Mouse (Mus musculus) neural tube, embryonic 11.5 days (tissue): ENCODE results near the gene Cdx4. TPM values are rescaled to one million over a fixed set of nuclear protein-coding genes. Genes with fewer than 3 reads are reported as not detected.

Source experiments
- ATAC-seq: fragments of 200-750 bp; cut with Nextera tagmentation; 2 replicates; pipeline ENCODE4 v1.8.0; 2017; ENCODE audit warnings: moderate number of reproducible peaks, mild to moderate bottlenecking, moderate TSS enrichment, moderate library complexity; ENCODE audit not compliant: insufficient read depth, low FRiP score, low TSS enrichment
- DNase-seq: peaks from one replicate; pipeline ENCODE4 v3.0.0-alpha.2; 2015; ENCODE audit warnings: low spot score
- H3K27ac ChIP-seq: fragments of 300-500 bp; sonication (generic); 2 replicates; pipeline ENCODE4 v1.5.1; 2014; ENCODE audit warnings: low read depth, mild to moderate bottlenecking, low read length
- H3K27me3 ChIP-seq: fragments of 300-500 bp; sonication (generic); 2 replicates; pipeline ENCODE4 v1.6.1; 2014; ENCODE audit warnings: mild to moderate bottlenecking, low read length, mixed read lengths; ENCODE audit not compliant: control insufficient read depth, insufficient read depth
- H3K36me3 ChIP-seq: fragments of 300-500 bp; sonication (generic); 2 replicates; pipeline ENCODE4 v1.6.1; 2014; ENCODE audit warnings: mild to moderate bottlenecking, low read length, moderate library complexity, mixed read lengths; ENCODE audit not compliant: control insufficient read depth, insufficient read depth
- H3K4me1 ChIP-seq: fragments of 300-500 bp; sonication (generic); 2 replicates; pipeline ENCODE4 v1.6.1; 2014; ENCODE audit warnings: low read length, mixed read lengths; ENCODE audit not compliant: control insufficient read depth, insufficient read depth
- H3K4me2 ChIP-seq: fragments of 300-500 bp; sonication (generic); 2 replicates; pipeline ENCODE4 v1.6.1; 2014; ENCODE audit warnings: low read depth, mild to moderate bottlenecking, moderate library complexity
- H3K4me3 ChIP-seq: fragments of 300-500 bp; sonication (generic); 2 replicates; pipeline ENCODE4 v1.5.1; 2014; ENCODE audit warnings: low read depth, low read length
- H3K9ac ChIP-seq: fragments of 300-500 bp; sonication (generic); 2 replicates; pipeline ENCODE4 v1.6.1; 2014; ENCODE audit warnings: mild to moderate bottlenecking, low read length
- H3K9me3 ChIP-seq: fragments of 300-500 bp; sonication (generic); 2 replicates; pipeline ENCODE4 v1.6.1; 2016; ENCODE audit warnings: low read length; ENCODE audit not compliant: control insufficient read depth
- WGBS: fragments of 180-500 bp; shearing (Covaris S2); extraction: QIAGEN DNeasy Blood & Tissue Kit; methylation state at CpG from one replicate; pipeline ENCODE4 v1.1.7; 2014; 5-methylcytosine and 5-hydroxymethylcytosine counted together
- polyA plus RNA-seq: library from polyadenylated mRNA; unstranded; fragments of >200 nt; fragmentation: Nextera tagmentation; extraction: Ambion mirVana; gene quantifications from 2 replicates; pipeline ENCODE4 v1.2.1, GENCODE M21; 2014

Gene Cdx4
- not detected in 2 replicates for polyA plus RNA-seq

- DNase-seq: no peak
- no peak within 1 kb of the TSS for H3K9ac ChIP-seq
- H3K36me3 ChIP-seq: no peaks in the 10 kb centered on the region
- H3K4me1 ChIP-seq: no peaks in the 10 kb centered on the region
- H3K4me2 ChIP-seq: peak within 1 kb of the TSS; percentile 18
- H3K4me3 ChIP-seq: no peak within 1 kb of the TSS
- WGBS: 22% methylated on average over 13 of the region's 13 CpGs
- no peak within 1 kb of the TSS for H3K27ac ChIP-seq
- H3K9me3 ChIP-seq: no peaks in the 10 kb centered on the region
- peaks cover 39% of the 10 kb centered on the region for H3K27me3 ChIP-seq
- no peak for ATAC-seq
These were observed at the start of gene Cdx4 for GRCm38 (mm10) chrX:103321146-103321545. Gene Cdx4 (plus strand): TSS chrX:103321398.

- H3K9me3 ChIP-seq: no peaks in the 10 kb centered on the region
- 85% methylated on average over 4 of the region's 5 CpGs for WGBS
- H3K4me3 ChIP-seq: no peak overlapping the region
- no peaks in the 10 kb centered on the region for H3K36me3 ChIP-seq
- H3K27ac ChIP-seq: no peak overlapping the region
- no peaks in the 10 kb centered on the region for H3K4me1 ChIP-seq
- DNase-seq (peak; percentile 10), ATAC-seq (no peak)
- no peak overlapping the region for H3K9ac ChIP-seq
- H3K27me3 ChIP-seq: no peaks in the 10 kb centered on the region
- no peak overlapping the region for H3K4me2 ChIP-seq
These were observed 46.9 kb upstream of the Cdx4 start for GRCm38 (mm10) chrX:103274325-103274724.

- DNase-seq (no peak), ATAC-seq (no peak)
- 37% methylated on average over 4 of the region's 4 CpGs for WGBS
- no peaks in the 10 kb centered on the region for H3K36me3 ChIP-seq
- no peak overlapping the region for H3K27ac ChIP-seq
- no peak overlapping the region for H3K4me3 ChIP-seq
- peaks cover 9% of the 10 kb centered on the region; the same call in 1 of the 2 replicates for H3K27me3 ChIP-seq
- H3K9me3 ChIP-seq: no peaks in the 10 kb centered on the region
- H3K4me1 ChIP-seq: no peaks in the 10 kb centered on the region
- H3K9ac ChIP-seq: no peak overlapping the region
- H3K4me2 ChIP-seq: no peak overlapping the region
These were observed 34.1 kb upstream of the Cdx4 start for GRCm38 (mm10) chrX:103286899-103287722.

GRCm38 (mm10) chrX:103287846-103288377 lies 33.3 kb upstream of the Cdx4 start:
- no peak for ATAC-seq
- peaks cover 9% of the 10 kb centered on the region; the same call in 1 of the 2 replicates for H3K27me3 ChIP-seq
- DNase-seq: no peak
- H3K9me3 ChIP-seq: no peaks in the 10 kb centered on the region
- H3K4me3 ChIP-seq: no peak overlapping the region
- no peak overlapping the region for H3K27ac ChIP-seq
- H3K4me2 ChIP-seq: no peak overlapping the region
- WGBS: 26% methylated on average over 10 of the region's 10 CpGs
- H3K36me3 ChIP-seq: no peaks in the 10 kb centered on the region
- no peak overlapping the region for H3K9ac ChIP-seq
- no peaks in the 10 kb centered on the region for H3K4me1 ChIP-seq

- H3K4me1 ChIP-seq: no peaks in the 10 kb centered on the region
- no peak overlapping the region for H3K27ac ChIP-seq
- H3K9ac ChIP-seq: no peak overlapping the region
- no peaks in the 10 kb centered on the region for H3K36me3 ChIP-seq
- DNase-seq (peak; percentile 29), ATAC-seq (peak; percentile 75; the same call in 1 of the 2 replicates)
- H3K4me2 ChIP-seq: peak overlapping the region; percentile 25
- peaks cover 9% of the 10 kb centered on the region; the same call in 1 of the 2 replicates for H3K27me3 ChIP-seq
- 19% methylated on average over 25 of the region's 25 CpGs for whole genome bisulfite sequencing
- H3K4me3 ChIP-seq: no peak overlapping the region
- no peaks in the 10 kb centered on the region for H3K9me3 ChIP-seq
These were observed 32.5 kb upstream of the Cdx4 start for GRCm38 (mm10) chrX:103288485-103289330.

- Histone ChIP-seq H3K36me3 (no peaks in the 10 kb centered on the region), H3K4me1 (no peaks in the 10 kb centered on the region), H3K4me3 (no peak overlapping the region), H3K27me3 (0 out of 2 replicates have a peak, but pooled peaks cover 2% of the 10 kb centered on the region), H3K9ac (no peak overlapping the region), H3K4me2 (no peak overlapping the region), H3K9me3 (no peaks in the 10 kb centered on the region), H3K27ac (no peak overlapping the region)
- 79% methylated on average over 4 of the region's 4 CpGs for WGBS
- DNase-seq (no peak), ATAC-seq (no peak)
These were observed 22.3 kb upstream of the Cdx4 start for GRCm38 (mm10) chrX:103298937-103299336.

- no peaks in the 10 kb centered on the region for H3K4me1 ChIP-seq
- H3K9me3 ChIP-seq: no peaks in the 10 kb centered on the region
- no peak overlapping the region for H3K4me3 ChIP-seq
- no peak for ATAC-seq
- H3K27me3 ChIP-seq: 0 out of 2 replicates have a peak, but pooled peaks cover 5% of the 10 kb centered on the region
- no peak for DNase-seq
- H3K4me2 ChIP-seq: no peak overlapping the region
- H3K36me3 ChIP-seq: no peaks in the 10 kb centered on the region
- 89% methylated on average over 1 of the region's 1 CpGs for WGBS
- no peak overlapping the region for H3K27ac ChIP-seq
- H3K9ac ChIP-seq: no peak overlapping the region
These were observed 12.9 kb upstream of the Cdx4 start for GRCm38 (mm10) chrX:103308262-103308661.

- WGBS: 89% methylated on average over 3 of the region's 3 CpGs
- Histone ChIP-seq H3K4me1 (no peaks in the 10 kb centered on the region), H3K27ac (no peak overlapping the region), H3K36me3 (no peaks in the 10 kb centered on the region), H3K4me2 (no peak overlapping the region), H3K9me3 (no peaks in the 10 kb centered on the region), H3K9ac (no peak overlapping the region), H3K4me3 (no peak overlapping the region), H3K27me3 (0 out of 2 replicates have a peak, but pooled peaks cover 3% of the 10 kb centered on the region)
- ATAC-seq (no peak), DNase-seq (no peak)
These were observed 9.5 kb upstream of the Cdx4 start for GRCm38 (mm10) chrX:103311723-103312122.
